Mouse (Mus musculus) liver, adult 2 months (tissue): Measurements from ENCODE around the gene Mbnl1. TPM values are rescaled to one million over a fixed set of nuclear protein-coding genes. Genes with fewer than 3 reads are reported as not detected.

Source experiments
- DNase-seq: peaks from one replicate; pipeline ENCODE4 v3.0.0-alpha.2; 2011; ENCODE audit warnings: low read depth, low spot score; ENCODE audit errors: extremely low read depth
- H3K27ac ChIP-seq: fragments of 200-500 bp; replicated peaks from 2 replicates; pipeline ENCODE4 v1.5.1; 2012; ENCODE audit warnings: low read depth, mild to moderate bottlenecking, control low read depth, inconsistent platforms, low read length; ENCODE audit not compliant: insufficient read depth
- H3K27me3 ChIP-seq: fragments of 200-500 bp; 2 replicates; pipeline ENCODE4 v1.6.1; 2012; ENCODE audit warnings: mild to moderate bottlenecking, moderate library complexity, low read length, inconsistent platforms; ENCODE audit not compliant: control insufficient read depth, insufficient read depth
- H3K36me3 ChIP-seq: fragments of 200-500 bp; 2 replicates; pipeline ENCODE4 v1.6.1; 2012; ENCODE audit warnings: low read length, inconsistent platforms; ENCODE audit not compliant: control insufficient read depth, insufficient read depth
- H3K4me1 ChIP-seq: fragments of 200-500 bp; 2 replicates; pipeline ENCODE4 v1.6.1; 2011; ENCODE audit warnings: low read length; ENCODE audit not compliant: control insufficient read depth, insufficient read depth
- H3K4me3 ChIP-seq: fragments of 200-500 bp; 2 replicates; pipeline ENCODE4 v1.5.1; 2011; ENCODE audit warnings: low read depth, mild to moderate bottlenecking, control low read depth, low read length, moderate library complexity; ENCODE audit not compliant: insufficient read depth
- H3K79me2 ChIP-seq: fragments of 200-500 bp; 2 replicates; pipeline ENCODE4 v1.6.1; 2012; ENCODE audit warnings: inconsistent platforms, mild to moderate bottlenecking, low read length, moderate library complexity; ENCODE audit not compliant: control insufficient read depth, insufficient read depth
- H3K9ac ChIP-seq: fragments of 200-500 bp; 2 replicates; pipeline ENCODE4 v1.6.1; 2012; ENCODE audit warnings: low read depth, mild to moderate bottlenecking, control low read depth, inconsistent platforms, low read length
- CTCF ChIP-seq: fragments of 200-500 bp; IDR thresholded peaks from 2 replicates; pipeline ENCODE4 v1.5.1; 2011; ENCODE audit warnings: low read depth, low read length, control low read depth
- POLR2A ChIP-seq: fragments of 200-500 bp; IDR thresholded peaks from 2 replicates; pipeline ENCODE4 v1.6.1; 2011; ENCODE audit warnings: low read length, control low read depth; ENCODE audit not compliant: insufficient read depth; ENCODE audit errors: extremely low read depth
- WGBS: fragments of 180-500 bp; shearing (Covaris S2); methylation state at CpG from one replicate; pipeline ENCODE4 v1.1.7; 2018; 5-methylcytosine and 5-hydroxymethylcytosine counted together
- polyA plus RNA-seq: library from polyadenylated mRNA; depleted of rRNA; stranded (reverse); fragments of >200 nt; gene quantifications from 2 replicates; pipeline ENCODE4 v1.2.3, GENCODE M21; 2012
- total RNA-seq: library from RNA; depleted of rRNA; stranded (reverse); fragments of >200 nt; gene quantifications from 2 replicates; pipeline ENCODE4 v1.2.3, GENCODE M21; 2014

The Mbnl1 gene
- total and polyA plus RNA-seq, 2 experiments: 27.3 to 111 TPM

DNA sequence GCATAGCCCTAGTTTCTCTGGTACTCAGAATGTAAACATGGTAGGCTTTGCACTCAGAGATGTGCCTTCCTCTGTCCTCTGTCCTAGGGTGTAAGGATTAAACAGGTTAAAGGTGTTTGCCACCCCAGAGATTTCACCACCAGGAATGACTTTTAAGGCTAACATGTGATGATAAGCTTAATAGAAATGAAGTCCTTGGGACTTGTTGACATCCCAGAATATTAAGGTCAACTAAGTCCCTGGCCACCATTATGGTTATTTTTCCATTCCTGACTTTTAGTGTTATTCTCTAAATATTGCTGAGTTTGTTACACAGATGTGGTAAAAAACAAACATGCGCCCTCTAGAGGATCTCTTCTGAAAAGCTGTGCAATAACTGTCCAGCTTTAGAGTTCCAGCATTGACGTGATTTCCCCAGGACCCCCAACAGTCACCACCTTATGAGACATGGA is 136.3 kb downstream of the Mbnl1 start:
- Histone ChIP-seq H3K4me1 (peaks cover 14% of the 10 kb centered on the region; the same call in 1 of the 2 replicates), H3K27ac (no peak overlapping the region), H3K27me3 (no peaks in the 10 kb centered on the region), H3K4me3 (no peak overlapping the region), H3K79me2 (peaks cover 9% of the 10 kb centered on the region; the same call in 1 of the 2 replicates), H3K9ac (no peak overlapping the region), H3K36me3 (peaks cover 13% of the 10 kb centered on the region)
- peak; percentile 78 for DNase-seq
- TF ChIP-seq CTCF (peak; percentile 37; the same call in 1 of the 2 replicates), POLR2A (no peak)
- WGBS: 22% methylated on average over 2 of the region's 2 CpGs

DNA sequence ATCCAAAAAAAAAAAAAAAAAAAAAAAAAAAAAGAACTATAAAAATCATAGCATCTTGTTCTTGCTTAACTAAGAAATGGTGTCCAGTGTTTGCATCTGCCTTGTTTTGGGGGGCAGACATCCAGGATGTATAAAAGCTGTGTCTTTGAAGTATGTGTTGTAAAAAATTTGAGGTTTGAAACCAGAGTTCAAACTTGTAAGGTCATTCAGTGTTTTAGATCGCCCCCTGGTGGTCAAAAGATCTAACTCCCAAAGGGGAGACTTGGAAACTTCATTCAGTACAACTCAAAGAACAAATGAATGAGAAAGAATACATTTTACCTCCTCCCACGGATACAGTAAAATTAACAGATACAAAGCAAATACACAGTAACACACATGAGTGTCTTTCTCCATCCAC is 139.2 kb downstream of the Mbnl1 start:
- WGBS: 25% methylated on average over 2 of the region's 2 CpGs
- H3K79me2 ChIP-seq: peaks cover 9% of the 10 kb centered on the region; the same call in 1 of the 2 replicates
- no peak overlapping the region for H3K4me3 ChIP-seq
- TF ChIP-seq CTCF: no peak
- no peak for TF ChIP-seq POLR2A
- no peak overlapping the region for H3K9ac ChIP-seq
- DNase-seq: peak; percentile 62
- no peak overlapping the region for H3K27ac ChIP-seq
- H3K27me3 ChIP-seq: no peaks in the 10 kb centered on the region
- H3K4me1 ChIP-seq: peaks cover 21% of the 10 kb centered on the region
- H3K36me3 ChIP-seq: peaks cover 15% of the 10 kb centered on the region

DNA sequence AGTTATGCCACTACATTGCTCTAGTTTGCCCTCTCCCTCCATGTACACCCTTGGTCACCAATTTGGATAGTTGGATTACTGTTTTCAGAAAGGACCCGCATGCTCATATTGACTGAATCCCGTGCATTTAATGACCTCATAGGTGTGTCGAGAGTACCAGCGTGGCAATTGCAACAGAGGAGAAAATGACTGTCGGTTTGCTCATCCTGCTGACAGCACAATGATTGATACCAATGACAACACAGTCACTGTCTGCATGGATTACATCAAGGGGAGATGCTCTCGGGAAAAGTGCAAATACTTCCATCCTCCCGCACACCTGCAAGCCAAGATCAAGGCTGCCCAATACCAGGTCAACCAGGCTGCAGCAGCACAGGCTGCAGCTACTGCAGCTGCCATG is 140.5 kb downstream of the Mbnl1 start:
- peaks cover 9% of the 10 kb centered on the region; the same call in 1 of the 2 replicates for H3K79me2 ChIP-seq
- H3K36me3 ChIP-seq: peaks cover 21% of the 10 kb centered on the region; the same call in 1 of the 2 replicates
- 64% methylated on average over 7 of the region's 7 CpGs for WGBS
- H3K27me3 ChIP-seq: no peaks in the 10 kb centered on the region
- H3K27ac ChIP-seq: no peak overlapping the region
- no peak overlapping the region for H3K4me3 ChIP-seq
- no peak for TF ChIP-seq POLR2A
- no peak for TF ChIP-seq CTCF
- no peak overlapping the region for H3K9ac ChIP-seq
- peaks cover 21% of the 10 kb centered on the region for H3K4me1 ChIP-seq
- no peak for DNase-seq

DNA sequence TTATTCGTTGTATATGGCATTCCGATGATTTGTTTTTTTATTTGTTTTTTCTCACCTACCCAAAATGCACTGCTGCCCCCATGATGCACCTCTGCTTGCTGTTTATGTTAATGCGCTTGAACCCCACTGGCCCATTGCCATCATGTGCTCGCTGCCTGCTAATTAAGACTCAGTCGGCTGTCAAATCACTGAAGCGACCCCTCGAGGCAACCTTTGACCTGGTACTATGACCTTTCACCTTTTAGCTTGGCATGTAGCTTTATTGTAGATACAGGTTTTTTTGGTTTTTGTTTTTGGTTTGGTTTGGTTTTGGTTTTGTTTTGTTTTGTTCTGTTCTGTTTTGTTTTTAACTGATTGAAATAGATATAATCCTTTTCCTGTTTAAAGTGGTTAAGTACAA is 141.9 kb downstream of the Mbnl1 start:
- 59% methylated on average over 7 of the region's 7 CpGs for WGBS
- TF ChIP-seq CTCF: no peak
- no peak for TF ChIP-seq POLR2A
- Histone ChIP-seq H3K79me2 (peaks cover 9% of the 10 kb centered on the region; the same call in 1 of the 2 replicates), H3K27me3 (no peaks in the 10 kb centered on the region), H3K9ac (no peak overlapping the region), H3K36me3 (peaks cover 26% of the 10 kb centered on the region; the same call in 1 of the 2 replicates), H3K4me3 (no peak overlapping the region), H3K4me1 (peaks cover 21% of the 10 kb centered on the region), H3K27ac (peak overlapping the region; percentile 7; the same call in 1 of the 2 replicates)
- DNase-seq: peak; percentile 51

DNA sequence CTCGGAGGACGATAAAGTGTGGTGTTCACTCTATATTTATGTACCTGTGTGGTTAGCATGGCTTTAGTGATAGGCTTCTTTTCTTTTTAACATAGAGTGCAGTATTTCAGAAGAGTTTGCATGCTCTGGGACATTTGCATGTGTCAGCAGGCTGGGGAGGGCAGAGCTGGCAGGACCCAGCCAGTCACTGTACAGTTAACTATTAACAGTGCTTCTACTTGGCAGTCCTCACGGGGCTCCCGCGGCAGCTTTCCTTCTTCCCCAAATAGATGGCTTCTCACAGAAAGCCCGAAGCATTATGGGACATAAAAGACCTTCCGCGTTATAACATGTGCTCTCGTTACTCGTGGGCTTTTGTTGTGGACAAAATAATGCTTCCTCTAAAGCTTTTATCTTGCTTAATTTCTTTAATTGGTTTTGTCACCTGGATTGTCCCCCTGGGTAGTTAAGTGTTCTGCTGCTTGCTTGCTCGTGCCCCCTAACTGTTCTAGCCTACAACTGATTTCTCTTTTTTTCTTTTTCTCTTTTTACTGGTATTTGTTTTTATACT is 142.5 kb downstream of the Mbnl1 start:
- Histone ChIP-seq H3K9ac (no peak overlapping the region), H3K4me3 (no peak overlapping the region), H3K79me2 (peaks cover 9% of the 10 kb centered on the region; the same call in 1 of the 2 replicates), H3K27me3 (no peaks in the 10 kb centered on the region), H3K4me1 (peaks cover 19% of the 10 kb centered on the region), H3K36me3 (peaks cover 30% of the 10 kb centered on the region; the same call in 1 of the 2 replicates), H3K27ac (no peak overlapping the region)
- TF ChIP-seq CTCF: no peak
- 55% methylated on average over 11 of the region's 11 CpGs for WGBS
- DNase-seq: peak; percentile 87

DNA sequence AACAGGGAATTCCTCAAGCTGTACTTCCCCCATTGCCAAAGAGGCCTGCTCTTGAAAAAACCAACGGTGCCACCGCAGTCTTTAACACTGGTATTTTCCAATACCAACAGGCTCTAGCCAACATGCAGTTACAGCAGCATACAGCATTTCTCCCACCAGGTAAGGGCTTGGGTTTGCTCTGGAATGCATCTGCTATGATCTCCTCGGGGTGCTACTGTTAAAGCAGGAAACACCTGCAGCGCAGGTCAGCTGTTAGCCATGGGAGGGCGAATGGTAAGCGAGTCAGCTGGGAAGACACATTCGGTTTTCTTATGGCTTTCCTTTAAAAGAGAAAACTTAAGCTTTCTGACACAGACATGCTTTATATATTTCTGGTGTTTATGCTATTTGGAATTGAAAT is 143.0 kb downstream of the Mbnl1 start:
- Histone ChIP-seq H3K36me3 (peaks cover 30% of the 10 kb centered on the region; the same call in 1 of the 2 replicates), H3K4me1 (peaks cover 16% of the 10 kb centered on the region), H3K9ac (no peak overlapping the region), H3K27me3 (no peaks in the 10 kb centered on the region), H3K27ac (0 out of 2 replicates have a peak overlapping the region, but pooled peaks have one; percentile 40), H3K79me2 (peaks cover 9% of the 10 kb centered on the region; the same call in 1 of the 2 replicates), H3K4me3 (no peak overlapping the region)
- TF ChIP-seq POLR2A: no peak
- no peak for DNase-seq
- 73% methylated on average over 7 of the region's 7 CpGs for WGBS
